Comparison of ENCODE assay signal across 8 mouse cellular contexts in genomic region chr3:93520330-93521193, GRCm38 (mm10). TPM values are rescaled to one million over a fixed set of nuclear protein-coding genes. Genes with fewer than 3 reads are reported as not detected.
DNase-seq lines count a peak whose midpoint lies in the region; ATAC-seq and TF ChIP-seq lines count a peak whose summit lies in the region.

Gene S100a11, plus strand, starts transcription at chr3:93520488.

- WGBS in intestine, postnatal 0 days: under 1% methylated on average over 38 of the region's 38 CpGs
- under 1% methylated on average over 38 of the region's 38 CpGs for WGBS in liver, postnatal 0 days (ENCODE audit: insufficient replicate concordance)
- WGBS in neural tube, embryonic 12.5 days: under 1% methylated on average over 38 of the region's 38 CpGs

- no peak for TF ChIP-seq EP300 in liver, postnatal 0 days (IDR thresholded peaks at IDR 0.05; ENCODE audit: low read depth)

- peak within 1 kb of the TSS; percentile 78 for H3K4me2 ChIP-seq in intestine, postnatal 0 days (replicated peaks; ENCODE audit: low read depth)
- H3K4me2 ChIP-seq in liver, postnatal 0 days (ENCODE audit: low read depth, low read length): peak within 1 kb of the TSS; percentile 70
- H3K4me2 ChIP-seq in neural tube, embryonic 12.5 days (replicated peaks): peak within 1 kb of the TSS; percentile 74

- no peaks in the 10 kb centered on the region for H3K27me3 ChIP-seq in intestine, postnatal 0 days (replicated peaks; ENCODE audit: control insufficient read depth, insufficient read depth, low read length)
- no peaks in the 10 kb centered on the region for H3K27me3 ChIP-seq in liver, postnatal 0 days (ENCODE audit: insufficient read depth, low read length)
- no peaks in the 10 kb centered on the region for H3K27me3 ChIP-seq in neural tube, embryonic 12.5 days (replicated peaks)

- H3K4me1 ChIP-seq in intestine, postnatal 0 days (replicated peaks; ENCODE audit: control insufficient read depth, insufficient read depth, low read length): 0 out of 2 replicates have a peak, but pooled peaks cover 5% of the 10 kb centered on the region
- H3K4me1 ChIP-seq in liver, postnatal 0 days (ENCODE audit: insufficient read depth): peaks cover 4% of the 10 kb centered on the region; the same call in 1 of the 2 replicates
- peaks cover 7% of the 10 kb centered on the region for H3K4me1 ChIP-seq in neural tube, embryonic 12.5 days

- no peak within 1 kb of the TSS for H3K27ac ChIP-seq in left cerebral cortex, adult 2 months
- peak within 1 kb of the TSS; percentile 67 for H3K27ac ChIP-seq in intestine, postnatal 0 days (ENCODE audit: low read depth, low read length)
- peak within 1 kb of the TSS; percentile 84 for H3K27ac ChIP-seq in liver, postnatal 0 days (ENCODE audit: low read depth)
- no peak within 1 kb of the TSS for H3K27ac ChIP-seq in neural tube, embryonic 12.5 days

- H3K9me3 ChIP-seq in intestine, postnatal 0 days (ENCODE audit: control insufficient read depth): no peaks in the 10 kb centered on the region
- no peaks in the 10 kb centered on the region for H3K9me3 ChIP-seq in liver, postnatal 0 days (ENCODE audit: low read length)
- no peaks in the 10 kb centered on the region for H3K9me3 ChIP-seq in neural tube, embryonic 12.5 days

- H3K9ac ChIP-seq in intestine, postnatal 0 days (ENCODE audit: low read depth, low read length): peak within 1 kb of the TSS; percentile 75
- H3K9ac ChIP-seq in liver, postnatal 0 days (replicated peaks): peak within 1 kb of the TSS; percentile 77
- peak within 1 kb of the TSS; percentile 44; the same call in 1 of the 2 replicates for H3K9ac ChIP-seq in neural tube, embryonic 12.5 days

- ATAC-seq in intestine, postnatal 0 days: peak; percentile 82
- ATAC-seq in liver, postnatal 0 days: peak; percentile 86
- peak; percentile 90 for ATAC-seq in neural tube, embryonic 12.5 days (ENCODE audit: low FRiP score, low read depth)

- TF ChIP-seq CTCF in left cerebral cortex, adult 2 months (IDR thresholded peaks at IDR 0.05): no peak
- TF ChIP-seq CTCF in intestine, postnatal 0 days (IDR thresholded peaks at IDR 0.05; ENCODE audit: low read depth): 0 out of 2 replicates have a peak, but pooled peaks have one; percentile 19
- TF ChIP-seq CTCF in liver, postnatal 0 days (IDR thresholded peaks at IDR 0.05; ENCODE audit: low read depth): no peak; the same call in 1 of the 2 replicates

- H3K36me3 ChIP-seq in intestine, postnatal 0 days (ENCODE audit: control insufficient read depth, insufficient read depth): peaks cover 12% of the 10 kb centered on the region
- H3K36me3 ChIP-seq in liver, postnatal 0 days (replicated peaks; ENCODE audit: insufficient read depth, low read length): peaks cover under 1% of the 10 kb centered on the region; the same call in 1 of the 2 replicates
- no peaks in the 10 kb centered on the region for H3K36me3 ChIP-seq in neural tube, embryonic 12.5 days

- peak in 1 of 2 experiments; percentile 12 for DNase-seq in left cerebral cortex, adult 2 months (ENCODE audit: extremely low spot score in 1 of 2, low spot score in 2 of 2)
- DNase-seq in left cerebral cortex, adult 11 months (ENCODE audit: low spot score): no peak
- DNase-seq in embryo, embryonic 11 days: peak; percentile 77
- peak; percentile 97 for DNase-seq in heart, adult 11 months
- peak; percentile 68 for DNase-seq in liver, postnatal 0 days
- peak; percentile 40 for DNase-seq in thymus, postnatal 0 days (ENCODE audit: low spot score)

- peak within 1 kb of the TSS; percentile 48 for H3K4me3 ChIP-seq in left cerebral cortex, adult 2 months
- H3K4me3 ChIP-seq in intestine, postnatal 0 days (ENCODE audit: low read depth, low read length): peak within 1 kb of the TSS; percentile 60
- peak within 1 kb of the TSS; percentile 57 for H3K4me3 ChIP-seq in liver, postnatal 0 days (ENCODE audit: low read depth, low read length)
- peak within 1 kb of the TSS; percentile 43 for H3K4me3 ChIP-seq in neural tube, embryonic 12.5 days

- intact Hi-C loops in left cerebral cortex, adult 2 months (cut with DNase I): no loop called here

RNA-seq across cellular contexts. Expression of gene S100a11, which starts in this region (rescaled TPM):
- total RNA-seq in left cerebral cortex, adult 2 months (2021): 10 to 100 TPM in 1 of 2 experiments, 1 to 10 TPM in 1; 8.0 to 11.0 TPM
- 965 and 1,093 TPM in 2 replicates for polyA plus RNA-seq in intestine, postnatal 0 days (2015; fragmentation: Nextera tagmentation; extraction: Ambion mirVana)
- 330 and 336 TPM in 2 replicates for polyA plus RNA-seq in liver, postnatal 0 days (2015; fragmentation: Nextera tagmentation; extraction: Ambion mirVana)
- polyA plus RNA-seq in neural tube, embryonic 12.5 days (2016; fragmentation: Nextera tagmentation; extraction: Ambion mirVana): 324 and 328 TPM in 2 replicates
- 1,245 and 1,274 TPM in 2 replicates for polyA plus RNA-seq in thymus, postnatal 0 days (2015; fragmentation: Nextera tagmentation; extraction: Ambion mirVana)

Comparison
In these comparisons a context has a peak if more than half of its experiments do, and no peak if none do; other contexts are left out.
1. H3K27ac ChIP-seq: peak in intestine, postnatal 0 days (single experiment) and liver, postnatal 0 days (single experiment); none in left cerebral cortex, adult 2 months (single experiment) and neural tube, embryonic 12.5 days (single experiment).
2. Peak in every context shown above with its lines, with median percentiles within 50 percentile points of each other: H3K4me3 ChIP-seq, ATAC-seq, H3K4me2 ChIP-seq and H3K9ac ChIP-seq.